Mouse (Mus musculus): ENCODE results near the gene Mrto4.

DNA sequence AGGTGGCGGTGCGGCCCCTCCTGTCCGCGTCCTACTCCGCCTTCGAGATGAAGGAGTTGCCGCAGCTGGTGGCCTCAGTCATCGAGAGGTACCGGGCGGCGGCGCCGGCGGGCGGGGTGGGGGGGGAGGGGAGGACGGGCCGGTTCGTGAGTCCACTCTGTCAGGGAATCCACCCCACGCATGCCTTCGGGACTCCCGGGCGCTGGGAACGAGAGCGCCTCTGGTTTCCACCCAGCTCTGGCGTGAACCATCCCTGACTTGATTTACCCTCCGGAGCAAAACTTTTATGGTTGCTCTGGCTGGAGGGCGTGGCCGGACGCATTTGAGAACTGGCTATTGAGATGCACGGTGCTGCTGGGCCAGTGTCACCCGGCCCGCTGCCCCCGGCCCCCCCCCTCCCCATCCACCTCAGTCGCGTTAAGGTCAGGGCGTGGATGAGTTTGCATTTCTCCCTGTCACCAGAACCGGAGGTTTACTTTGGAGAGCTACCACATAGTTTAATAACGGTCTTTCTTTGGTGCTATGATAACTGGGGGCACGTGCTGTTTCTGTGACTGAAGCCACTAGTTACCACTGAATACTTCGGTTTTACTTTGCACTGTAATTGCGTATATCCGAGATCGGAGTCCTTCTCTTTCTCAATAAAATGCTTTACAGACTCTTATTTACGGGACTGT is 28.5 kb upstream of the Mrto4 start:
- TF ChIP-seq POLR2A (IDR thresholded peaks at IDR 0.05; ENCODE audit: insufficient read length, low read depth): no peak
- TF ChIP-seq MYOD1 (IDR thresholded peaks at IDR 0.05; ENCODE audit: control insufficient read depth in 1 of 3, insufficient read length in 2 of 3, low read depth in 2 of 3): peak in 1 of 3 experiments; percentile 40
